Mouse (Mus musculus) liver, postnatal 0 days (tissue): Measurements from ENCODE around the gene Psmd4.
A peak's percentile ranks its signal among the peaks of the same experiment; 100 is the strongest.

Experiments used
- CTCF ChIP-seq: sonication (generic); IDR thresholded peaks from 2 replicates; pipeline ENCODE4 v1.5.1; 2016; ENCODE audit warnings: antibody characterized with exemption, low read depth
- EP300 ChIP-seq: IDR thresholded peaks from 2 replicates; pipeline ENCODE4 v1.6.1; 2016; ENCODE audit warnings: antibody characterized with exemption, low read depth, mild to moderate bottlenecking

DNA sequence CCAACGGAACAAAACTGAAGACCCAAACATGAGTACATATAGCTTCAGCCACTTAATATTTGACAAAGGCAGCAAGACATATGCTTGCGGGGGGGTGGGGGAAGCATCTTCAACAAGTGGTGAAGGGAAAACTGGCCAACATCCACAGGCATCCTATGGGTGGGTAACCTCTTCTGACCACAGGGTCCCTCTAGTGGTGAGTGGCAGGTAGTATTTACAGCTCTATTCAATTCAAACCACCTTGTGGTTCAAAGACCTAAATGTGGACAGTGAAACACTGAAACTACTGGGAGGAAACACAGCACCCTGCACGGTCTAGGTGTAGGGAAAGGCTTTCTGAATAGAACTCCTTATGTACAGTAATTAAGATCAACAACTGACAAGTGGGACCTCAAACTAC lies 11.3 kb upstream of the Psmd4 start:
- TF ChIP-seq CTCF = peak; percentile 84
- TF ChIP-seq EP300 = no peak
